Mouse (Mus musculus) testis, adult 2 months (tissue): ENCODE data around the gene Abhd16b. TPM values are rescaled to one million over a fixed set of nuclear protein-coding genes. Genes with fewer than 3 reads are reported as not detected.
A peak's percentile ranks its signal among the peaks of the same experiment; 100 is the strongest.

Source experiments
- H3K27ac ChIP-seq: fragments of 200-500 bp; 2 replicates; pipeline ENCODE4 v1.5.1; 2012; ENCODE audit warnings: low read depth, low read length; ENCODE audit not compliant: control insufficient read depth, insufficient read depth
- H3K27me3 ChIP-seq: fragments of 200-500 bp; 2 replicates; pipeline ENCODE4 v1.6.1; 2012; ENCODE audit warnings: mild to moderate bottlenecking, low read length, moderate library complexity; ENCODE audit not compliant: control insufficient read depth, insufficient read depth
- H3K36me3 ChIP-seq: fragments of 200-500 bp; 2 replicates; pipeline ENCODE4 v1.6.1; 2012; ENCODE audit warnings: mild to moderate bottlenecking, low read length; ENCODE audit not compliant: control insufficient read depth, insufficient read depth
- H3K4me1 ChIP-seq: fragments of 200-500 bp; 2 replicates; pipeline ENCODE4 v1.6.1; 2012; ENCODE audit warnings: low read length; ENCODE audit not compliant: control insufficient read depth, insufficient read depth
- H3K4me3 ChIP-seq: fragments of 200-500 bp; 2 replicates; pipeline ENCODE4 v1.5.1; 2012; ENCODE audit warnings: low read depth, mild to moderate bottlenecking, low read length, moderate library complexity, mixed read lengths; ENCODE audit not compliant: control insufficient read depth
- CTCF ChIP-seq: fragments of 200-500 bp; IDR thresholded peaks from 2 replicates; pipeline ENCODE4 v1.5.1; 2012; ENCODE audit warnings: low read depth, mild to moderate bottlenecking, inconsistent platforms, low read length, moderate library complexity; ENCODE audit not compliant: control insufficient read depth, insufficient read depth, insufficient replicate concordance
- POLR2A ChIP-seq: fragments of 200-500 bp; IDR thresholded peaks from 2 replicates; pipeline ENCODE4 v1.6.1; 2012; ENCODE audit warnings: low read depth, mild to moderate bottlenecking, inconsistent platforms, low read length, moderate library complexity; ENCODE audit not compliant: control insufficient read depth
- polyA plus RNA-seq: library from polyadenylated mRNA; depleted of rRNA; stranded (reverse); fragments of >200 nt; gene quantifications from 2 replicates; pipeline ENCODE4 v1.2.3, GENCODE M21; 2012

Abhd16b gene
- polyA plus RNA-seq, 1 experiment = 146 TPM

GRCm38 (mm10) chr2:181511231-181511630 lies 18.2 kb downstream of the Abhd16b start:
- Histone ChIP-seq H3K4me3 (no peak overlapping the region), H3K36me3 (peaks cover 1% of the 10 kb centered on the region), H3K27ac (no peak overlapping the region), H3K4me1 (no peaks in the 10 kb centered on the region), H3K27me3 (no peaks in the 10 kb centered on the region)
- TF ChIP-seq POLR2A (no peak), CTCF (no peak)

- Histone ChIP-seq H3K4me1 (peaks cover 3% of the 10 kb centered on the region), H3K4me3 (no peak overlapping the region), H3K27me3 (no peaks in the 10 kb centered on the region), H3K27ac (no peak overlapping the region), H3K36me3 (peaks cover 1% of the 10 kb centered on the region)
- TF ChIP-seq POLR2A (no peak), CTCF (no peak)
These were observed 26.2 kb downstream of the Abhd16b start for GRCm38 (mm10) chr2:181519201-181519600.

- peak within 1 kb of the TSS; percentile 99 for H3K4me3 ChIP-seq
- TF ChIP-seq POLR2A (peak; percentile 84), CTCF (no peak)
- no peaks in the 10 kb centered on the region for H3K27me3 ChIP-seq
- peaks cover 3% of the 10 kb centered on the region for H3K4me1 ChIP-seq
- H3K36me3 ChIP-seq = peaks cover under 1% of the 10 kb centered on the region
- H3K27ac ChIP-seq = peak within 1 kb of the TSS; percentile 62
These were observed 27.3 kb downstream of the Abhd16b start, which contains the start of gene Dnajc5 for GRCm38 (mm10) chr2:181520118-181520935. Dnajc5 (plus strand) TSS chr2:181520485.

- Histone ChIP-seq H3K27ac (peak overlapping the region; percentile 62), H3K4me3 (peak overlapping the region; percentile 99), H3K36me3 (no peaks in the 10 kb centered on the region; the same call in 1 of the 2 replicates), H3K4me1 (peaks cover 3% of the 10 kb centered on the region), H3K27me3 (no peaks in the 10 kb centered on the region)
- TF ChIP-seq POLR2A (no peak), CTCF (no peak)
These were observed 27.9 kb downstream of the Abhd16b start for GRCm38 (mm10) chr2:181520936-181521227.

GRCm38 (mm10) chr2:181521491-181521890 lies 28.5 kb downstream of the Abhd16b start:
- Histone ChIP-seq H3K4me3 (no peak overlapping the region), H3K27me3 (no peaks in the 10 kb centered on the region), H3K4me1 (peaks cover 3% of the 10 kb centered on the region), H3K36me3 (no peaks in the 10 kb centered on the region), H3K27ac (peak overlapping the region; percentile 34; the same call in 1 of the 2 replicates)
- TF ChIP-seq CTCF = no peak
- no peak for TF ChIP-seq POLR2A

GRCm38 (mm10) chr2:181522811-181523210 lies 29.8 kb downstream of the Abhd16b start:
- no peaks in the 10 kb centered on the region for H3K27me3 ChIP-seq
- H3K4me3 ChIP-seq = no peak overlapping the region
- peaks cover 3% of the 10 kb centered on the region for H3K4me1 ChIP-seq
- no peak for TF ChIP-seq CTCF
- TF ChIP-seq POLR2A = no peak
- H3K27ac ChIP-seq = no peak overlapping the region
- no peaks in the 10 kb centered on the region for H3K36me3 ChIP-seq

- Histone ChIP-seq H3K27me3 (no peaks in the 10 kb centered on the region), H3K36me3 (no peaks in the 10 kb centered on the region), H3K4me3 (no peak overlapping the region), H3K4me1 (peaks cover 3% of the 10 kb centered on the region), H3K27ac (no peak overlapping the region)
- TF ChIP-seq CTCF (no peak), POLR2A (no peak)
These were observed 32.5 kb downstream of the Abhd16b start for GRCm38 (mm10) chr2:181525526-181525925.
